Mouse (Mus musculus): ENCODE data around the gene Thsd4.

DNA sequence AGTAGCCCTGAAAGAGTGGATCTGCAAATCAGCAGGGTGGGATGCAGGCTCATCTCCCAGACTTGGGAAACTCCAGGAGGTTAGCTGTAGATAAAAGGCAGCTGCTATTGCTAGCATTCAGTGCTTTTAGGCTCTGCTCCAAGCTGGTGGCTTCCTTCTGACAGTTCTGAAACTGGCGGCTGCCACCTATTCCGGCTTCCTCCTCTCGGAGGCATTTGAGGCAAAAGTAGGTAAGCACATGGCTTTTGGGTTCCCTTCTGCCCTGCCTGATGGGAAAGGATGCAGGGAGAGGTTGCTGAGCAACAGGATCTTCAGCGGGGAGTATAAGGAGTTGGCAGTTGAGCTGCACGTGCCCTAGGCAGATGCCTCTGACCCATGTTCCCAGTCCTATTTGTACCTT, 65.2 kb downstream of the Thsd4 start:
- TF ChIP-seq CTCF (IDR thresholded peaks at IDR 0.05; ENCODE audit: low read depth, low read length) (no peak), POLR2A (IDR thresholded peaks at IDR 0.05; ENCODE audit: insufficient read depth, low read length) (no peak), EP300 (IDR thresholded peaks at IDR 0.05; ENCODE audit: insufficient read depth, low read depth, low read length) (no peak)
